Mouse (Mus musculus) megakaryocyte, embryonic 14.5 days (primary cell): ENCODE data around the gene Atf4.

Experiments
- FLI1 ChIP-seq: IDR thresholded peaks from 2 replicates; pipeline ENCODE4 v1.6.1; 2012; ENCODE audit warnings: low read length, inconsistent platforms, mixed read lengths
- GATA1 ChIP-seq: IDR thresholded peaks from 3 replicates; pipeline ENCODE4 v1.6.1; 2012; ENCODE audit warnings: mixed read lengths, low read length, inconsistent platforms, borderline replicate concordance

- TF ChIP-seq GATA1 = no peak
- no peak for TF ChIP-seq FLI1
Measured at GRCm38 (mm10) chr15:80266281-80266680, 11.3 kb downstream of the Atf4 start.
